Mouse (Mus musculus): ENCODE results near the gene Nlrp3. TPM values are rescaled to one million over a fixed set of nuclear protein-coding genes. Genes with fewer than 3 reads are reported as not detected.

Gene Nlrp3
- polyA plus RNA-seq, 1 experiment from 2014 or later, result 0.16 TPM

DNA sequence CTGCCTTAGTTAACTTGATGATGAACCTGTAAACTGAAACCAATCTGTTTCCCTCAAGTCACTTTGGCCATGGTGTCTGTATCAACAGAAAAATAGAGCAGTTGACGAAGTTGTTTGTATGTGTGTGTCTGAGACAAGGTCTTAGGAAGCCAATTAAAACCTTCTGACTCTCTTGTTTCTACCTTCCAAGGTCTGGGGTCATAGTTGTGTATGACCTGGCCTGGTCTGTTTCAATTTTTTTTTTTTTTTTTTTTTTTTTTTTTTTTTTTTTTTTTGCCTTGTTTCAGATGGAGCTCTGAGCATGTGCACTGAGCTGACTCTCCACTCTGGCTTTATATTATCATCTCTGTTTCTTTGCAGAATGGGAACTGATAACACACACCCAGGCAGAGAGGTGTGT, 23.9 kb upstream of the Nlrp3 start:
- 74% methylated on average over 1 of the region's 1 CpGs for WGBS
- no peaks in the 10 kb centered on the region for H3K27me3 ChIP-seq (replicated peaks; ENCODE audit: low read depth, poor library complexity, severe bottlenecking)
- H3K4me1 ChIP-seq, result peaks cover 15% of the 10 kb centered on the region

DNA sequence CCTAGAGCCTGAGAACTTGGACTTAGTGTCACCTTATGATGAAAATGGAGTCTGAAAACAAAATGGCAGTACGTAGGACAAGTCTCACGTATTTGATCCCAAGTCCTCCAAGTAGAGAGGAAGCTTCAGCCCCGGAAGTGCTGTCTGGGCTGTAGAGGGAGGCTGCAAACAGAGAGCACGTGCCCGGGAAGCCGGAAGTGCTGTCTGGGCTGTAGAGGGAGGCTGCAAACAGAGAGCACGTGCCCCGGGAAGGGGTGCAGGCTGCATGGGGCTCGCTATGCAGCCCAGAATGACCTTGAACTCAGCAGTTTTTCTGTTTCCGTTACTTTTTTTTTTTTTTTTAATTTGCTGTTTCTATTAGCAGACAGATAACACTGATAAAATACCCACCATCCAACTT, 23.1 kb upstream of the Nlrp3 start:
- H3K4me3 ChIP-seq, result no peak overlapping the region

More for the DNA sequence above, 23.9 kb upstream of the Nlrp3 start:
- Histone ChIP-seq H3K4me3 (no peak overlapping the region), H3K27ac (replicated peaks) (no peak overlapping the region), H3K9me3 (no peaks in the 10 kb centered on the region), H3K36me3 (replicated peaks) (0 out of 2 replicates have a peak, but pooled peaks cover 3% of the 10 kb centered on the region)
- DNase-seq (ENCODE audit: low spot score), result no peak

DNA sequence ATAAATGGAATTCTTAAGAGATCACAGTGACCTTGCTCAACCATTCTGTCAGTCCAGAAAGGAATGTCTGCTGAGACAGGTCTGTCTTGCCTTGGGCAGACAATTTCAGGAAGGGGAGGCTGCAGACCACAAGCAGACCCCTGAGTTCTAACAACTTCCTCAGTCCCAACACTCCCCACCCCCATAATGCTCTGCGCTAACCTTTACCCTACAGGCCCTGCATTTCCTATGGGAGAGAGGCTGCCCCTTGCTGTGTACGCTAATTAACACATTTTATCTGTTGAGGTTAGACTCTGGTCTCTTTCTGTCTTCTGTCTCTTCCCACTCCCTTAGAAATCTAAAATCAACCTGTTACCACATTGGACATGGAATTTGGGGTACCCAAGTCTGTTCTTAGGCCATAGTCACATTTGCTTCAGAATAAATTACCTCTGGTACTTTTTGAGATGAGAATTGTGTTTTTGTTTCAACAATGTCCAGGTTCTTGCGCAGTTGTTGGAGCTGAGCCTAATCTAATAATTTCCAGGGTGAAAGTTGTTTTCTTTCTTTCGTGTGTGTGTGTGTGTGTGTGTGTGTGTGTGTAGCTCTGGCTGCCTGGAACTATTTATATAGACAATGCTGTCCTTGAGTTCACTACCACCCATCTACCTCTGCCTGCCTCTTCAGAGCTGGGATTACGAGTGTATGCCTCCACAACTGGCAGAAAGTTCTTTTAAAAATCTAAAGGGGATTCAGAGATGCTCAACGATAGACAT, 21.4 kb upstream of the Nlrp3 start:
- Histone ChIP-seq H3K36me3 (replicated peaks) (no peaks in the 10 kb centered on the region), H3K4me3 (no peak overlapping the region), H3K4me1 (peaks cover 11% of the 10 kb centered on the region), H3K27ac (replicated peaks) (no peak overlapping the region), H3K9me3 (0 out of 2 replicates have a peak, but pooled peaks cover 2% of the 10 kb centered on the region), H3K27me3 (replicated peaks; ENCODE audit: low read depth, poor library complexity, severe bottlenecking) (no peaks in the 10 kb centered on the region)
- 63% methylated on average over 6 of the region's 6 CpGs for WGBS
- DNase-seq (ENCODE audit: low spot score), result no peak

More for the DNA sequence above, 23.1 kb upstream of the Nlrp3 start:
- Histone ChIP-seq H3K36me3 (replicated peaks) (no peaks in the 10 kb centered on the region), H3K9me3 (no peaks in the 10 kb centered on the region), H3K27ac (replicated peaks) (no peak overlapping the region), H3K4me1 (peaks cover 15% of the 10 kb centered on the region), H3K27me3 (replicated peaks; ENCODE audit: low read depth, poor library complexity, severe bottlenecking) (no peaks in the 10 kb centered on the region)
- no peak for DNase-seq (ENCODE audit: low spot score)
- WGBS, result 70% methylated on average over 10 of the region's 10 CpGs

- WGBS, result 98% methylated on average over 2 of the region's 2 CpGs
Observed at GRCm38 (mm10) chr11:59524150-59524549, 17.2 kb upstream of the Nlrp3 start.

GRCm38 (mm10) chr11:59525237-59525636, 16.1 kb upstream of the Nlrp3 start:
- Histone ChIP-seq H3K4me1 (0 out of 2 replicates have a peak, but pooled peaks cover 2% of the 10 kb centered on the region), H3K27me3 (replicated peaks; ENCODE audit: low read depth, poor library complexity, severe bottlenecking) (no peaks in the 10 kb centered on the region), H3K4me3 (no peak overlapping the region), H3K36me3 (replicated peaks) (no peaks in the 10 kb centered on the region), H3K27ac (replicated peaks) (no peak overlapping the region), H3K9me3 (0 out of 2 replicates have a peak, but pooled peaks cover 2% of the 10 kb centered on the region)
- DNase-seq (ENCODE audit: low spot score), result peak; percentile 65
- 13% methylated on average over 10 of the region's 10 CpGs for WGBS

More at GRCm38 (mm10) chr11:59524150-59524549, 17.2 kb upstream of the Nlrp3 start:
- no peaks in the 10 kb centered on the region for H3K36me3 ChIP-seq (replicated peaks)
- no peaks in the 10 kb centered on the region for H3K27me3 ChIP-seq (replicated peaks; ENCODE audit: low read depth, poor library complexity, severe bottlenecking)
- no peak overlapping the region for H3K4me3 ChIP-seq
- DNase-seq (ENCODE audit: low spot score), result no peak
- 0 out of 2 replicates have a peak, but pooled peaks cover 2% of the 10 kb centered on the region for H3K9me3 ChIP-seq
- no peak overlapping the region for H3K27ac ChIP-seq (replicated peaks)
- peaks cover 11% of the 10 kb centered on the region for H3K4me1 ChIP-seq

DNA sequence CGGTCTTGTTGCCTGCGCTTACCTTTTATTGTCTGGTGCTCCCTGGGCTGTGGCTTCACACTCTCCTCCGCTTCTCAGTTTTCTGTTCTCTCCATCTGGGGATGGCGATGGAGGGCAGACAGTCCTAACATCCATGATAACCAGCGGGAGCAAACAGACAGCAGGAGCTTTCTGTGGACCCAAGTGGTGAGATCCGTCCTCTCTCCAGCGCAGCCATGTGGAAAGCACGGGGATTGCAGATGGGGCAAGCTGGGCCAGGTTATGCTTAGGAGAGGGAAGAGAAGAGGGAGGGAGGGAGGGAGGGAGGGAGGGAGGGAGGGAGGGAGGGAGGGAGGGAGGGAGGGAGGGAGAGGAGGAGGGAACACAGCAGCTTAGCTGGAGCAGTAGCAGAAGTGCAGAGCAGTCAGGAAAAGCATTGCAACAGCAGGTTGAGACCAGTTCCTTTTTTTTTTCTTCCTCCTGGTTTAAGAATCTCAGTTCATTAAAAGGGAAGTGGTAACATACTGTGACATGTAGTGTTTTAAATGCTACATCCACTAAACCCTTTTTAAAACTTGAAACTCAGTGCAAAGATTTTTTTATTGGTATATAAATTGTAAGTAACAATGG, 14.8 kb upstream of the Nlrp3 start, which contains the start of gene Zkscan17:
Gene Zkscan17 (minus strand): TSS at position 280 of the 609 bp plus-strand sequence.
- H3K27ac ChIP-seq (replicated peaks), result no peak within 1 kb of the TSS
- peak; percentile 49 for DNase-seq (ENCODE audit: low spot score)

DNA sequence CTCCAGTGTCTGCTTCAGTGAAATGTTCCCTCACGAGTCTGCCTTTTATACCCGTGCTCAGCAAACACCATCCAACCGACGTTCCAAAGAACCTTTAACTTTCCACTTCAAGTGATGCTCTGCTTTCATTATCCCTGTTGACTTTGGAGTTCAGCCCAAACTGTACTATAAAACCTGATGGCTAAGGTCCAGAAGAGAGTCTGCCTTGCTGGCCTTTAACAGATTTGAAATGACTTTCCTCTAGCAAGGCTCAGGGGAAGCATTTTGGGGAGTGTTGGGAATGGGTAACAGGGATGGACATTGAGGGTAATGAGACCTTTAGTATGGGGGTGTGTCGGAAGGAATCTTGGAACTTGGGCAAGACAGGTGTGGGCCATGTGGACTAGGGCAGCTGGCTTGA, 11.1 kb upstream of the Nlrp3 start:
- WGBS, result 93% methylated on average over 5 of the region's 5 CpGs
- Histone ChIP-seq H3K4me3 (no peak overlapping the region), H3K36me3 (replicated peaks) (no peaks in the 10 kb centered on the region), H3K27ac (replicated peaks) (no peak overlapping the region), H3K9me3 (no peaks in the 10 kb centered on the region), H3K27me3 (replicated peaks; ENCODE audit: low read depth, poor library complexity, severe bottlenecking) (no peaks in the 10 kb centered on the region), H3K4me1 (peaks cover 12% of the 10 kb centered on the region)
- no peak for DNase-seq (ENCODE audit: low spot score)

More for the DNA sequence above, 14.8 kb upstream of the Nlrp3 start, which contains the start of gene Zkscan17:
- Histone ChIP-seq H3K4me3 (no peak within 1 kb of the TSS), H3K27me3 (replicated peaks; ENCODE audit: low read depth, poor library complexity, severe bottlenecking) (no peaks in the 10 kb centered on the region), H3K4me1 (peaks cover 10% of the 10 kb centered on the region), H3K36me3 (replicated peaks) (no peaks in the 10 kb centered on the region), H3K9me3 (0 out of 2 replicates have a peak, but pooled peaks cover 2% of the 10 kb centered on the region)
- WGBS, result 47% methylated on average over 8 of the region's 8 CpGs

GRCm38 (mm10) chr11:59530870-59531535, 10.4 kb upstream of the Nlrp3 start:
- no peak overlapping the region for H3K27ac ChIP-seq (replicated peaks)
- no peak overlapping the region for H3K4me3 ChIP-seq
- peak; percentile 16 for DNase-seq (ENCODE audit: low spot score)
- WGBS, result 80% methylated on average over 6 of the region's 6 CpGs
- H3K27me3 ChIP-seq (replicated peaks; ENCODE audit: low read depth, poor library complexity, severe bottlenecking), result no peaks in the 10 kb centered on the region
- no peaks in the 10 kb centered on the region for H3K9me3 ChIP-seq
- H3K4me1 ChIP-seq, result peaks cover 12% of the 10 kb centered on the region
- no peaks in the 10 kb centered on the region for H3K36me3 ChIP-seq (replicated peaks)

GRCm38 (mm10) chr11:59531562-59531961, 9.8 kb upstream of the Nlrp3 start:
- Histone ChIP-seq H3K4me1 (peaks cover 12% of the 10 kb centered on the region), H3K4me3 (no peak overlapping the region), H3K36me3 (replicated peaks) (no peaks in the 10 kb centered on the region), H3K9me3 (no peaks in the 10 kb centered on the region), H3K27me3 (replicated peaks; ENCODE audit: low read depth, poor library complexity, severe bottlenecking) (no peaks in the 10 kb centered on the region), H3K27ac (replicated peaks) (no peak overlapping the region)
- DNase-seq (ENCODE audit: low spot score), result no peak
- WGBS, result 75% methylated on average over 5 of the region's 5 CpGs

DNA sequence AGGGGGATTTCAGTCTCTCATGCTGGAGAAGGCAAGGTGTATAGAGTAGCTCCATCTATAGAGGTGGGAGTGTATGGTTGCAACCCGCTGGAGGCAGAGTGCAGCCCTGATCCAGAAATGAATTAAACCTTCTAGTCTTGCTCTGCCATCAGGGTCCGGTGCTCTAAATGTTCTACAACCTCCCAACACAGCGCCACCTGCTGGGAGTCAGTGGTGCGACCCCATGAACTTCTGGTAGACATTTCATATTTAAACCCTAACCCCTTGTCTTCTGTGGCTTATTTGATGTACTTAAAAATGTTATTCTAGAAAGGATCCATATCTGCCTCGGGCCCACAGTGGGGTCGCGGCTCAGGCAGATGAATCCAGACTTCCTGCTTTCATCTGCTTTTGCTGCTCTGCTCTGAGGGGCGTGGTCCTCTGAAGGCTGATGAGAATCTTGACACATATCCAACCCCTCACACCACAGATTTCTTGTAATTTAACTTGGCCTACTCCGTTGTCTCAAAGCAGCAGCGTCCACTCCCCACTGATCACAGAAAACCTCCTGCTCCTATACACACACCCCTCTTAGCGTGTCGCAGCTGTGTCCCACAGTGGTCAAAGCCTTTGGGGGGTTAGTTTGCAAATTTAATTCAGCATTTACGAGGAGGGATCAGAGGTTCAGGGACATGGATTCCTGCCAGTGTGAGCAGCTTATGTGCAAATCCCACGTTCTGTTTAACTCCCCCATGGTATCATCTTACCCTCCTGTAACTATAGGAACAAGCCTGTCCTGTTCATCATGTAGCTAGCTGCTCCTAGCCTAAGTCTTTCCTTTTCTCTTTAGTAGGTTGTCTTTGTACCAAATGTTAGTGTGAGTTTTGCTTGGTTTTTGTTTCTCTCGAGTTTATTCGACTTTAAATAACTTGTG, 3.9 kb upstream of the Nlrp3 start:
- DNase-seq (ENCODE audit: low spot score), result no peak
- Histone ChIP-seq H3K27ac (replicated peaks) (no peak overlapping the region), H3K36me3 (replicated peaks) (no peaks in the 10 kb centered on the region), H3K27me3 (replicated peaks; ENCODE audit: low read depth, poor library complexity, severe bottlenecking) (no peaks in the 10 kb centered on the region), H3K4me1 (peaks cover 3% of the 10 kb centered on the region; the same call in 1 of the 2 replicates), H3K4me3 (no peak overlapping the region), H3K9me3 (no peaks in the 10 kb centered on the region)
- WGBS, result 72% methylated on average over 16 of the region's 16 CpGs

- H3K36me3 ChIP-seq (replicated peaks), result no peaks in the 10 kb centered on the region
- no peaks in the 10 kb centered on the region for H3K9me3 ChIP-seq
- WGBS, result 49% methylated on average over 11 of the region's 11 CpGs
- peaks cover 3% of the 10 kb centered on the region; the same call in 1 of the 2 replicates for H3K4me1 ChIP-seq
- no peak overlapping the region for H3K4me3 ChIP-seq
- peak; percentile 27 for DNase-seq (ENCODE audit: low spot score)
- H3K27me3 ChIP-seq (replicated peaks; ENCODE audit: low read depth, poor library complexity, severe bottlenecking), result no peaks in the 10 kb centered on the region
- no peak overlapping the region for H3K27ac ChIP-seq (replicated peaks)
Observed at GRCm38 (mm10) chr11:59538387-59538786, 3.0 kb upstream of the Nlrp3 start.
